Mouse (Mus musculus): ENCODE measurements around the gene Vcp.

Gene Vcp

GRCm38 (mm10) chr4:42945445-42945844, 54.9 kb downstream of the Vcp start:
- no peak for DNase-seq (ENCODE audit: low spot score in 2 of 2)

GRCm38 (mm10) chr4:42945043-42945442, 55.3 kb downstream of the Vcp start:
- no peak for DNase-seq (ENCODE audit: low spot score in 2 of 2)

- no peak for DNase-seq (ENCODE audit: low spot score in 2 of 2)
Observed at GRCm38 (mm10) chr4:42944185-42944584, 56.1 kb downstream of the Vcp start.

GRCm38 (mm10) chr4:42943341-42943740, 57.0 kb downstream of the Vcp start:
- DNase-seq (ENCODE audit: low spot score in 2 of 2): no peak

- no peak for DNase-seq (ENCODE audit: low spot score in 2 of 2)
Observed at GRCm38 (mm10) chr4:42941396-42941795, 58.9 kb downstream of the Vcp start.

GRCm38 (mm10) chr4:42933630-42934029, 66.7 kb downstream of the Vcp start:
- peak in 1 of 2 experiments; percentile 65 for DNase-seq (ENCODE audit: low spot score in 2 of 2)

GRCm38 (mm10) chr4:42932229-42932969, 67.9 kb downstream of the Vcp start:
- DNase-seq (ENCODE audit: low spot score in 2 of 2): no peak

Measured in spleen, postnatal 4 days (tissue).